Mouse (Mus musculus): Measurements from ENCODE around the gene Tbc1d4. TPM values are rescaled to one million over a fixed set of nuclear protein-coding genes. Genes with fewer than 3 reads are reported as not detected.
A peak's percentile ranks its signal among the peaks of the same experiment; 100 is the strongest.

The Tbc1d4 gene
- polyA plus RNA-seq, 1 experiment from 2014 or later, result 6.4 TPM

- Histone ChIP-seq H3K9me3 (ENCODE audit: control insufficient read depth, low read length) (no peaks in the 10 kb centered on the region), H3K4me3 (ENCODE audit: low read depth, low read length) (no peak overlapping the region), H3K27ac (ENCODE audit: low read depth, low read length) (no peak overlapping the region), H3K9ac (ENCODE audit: low read length) (no peak overlapping the region), H3K4me1 (ENCODE audit: control insufficient read depth, insufficient read depth, low read length) (peaks cover 4% of the 10 kb centered on the region; the same call in 1 of the 2 replicates), H3K4me2 (ENCODE audit: low read depth) (no peak overlapping the region), H3K27me3 (ENCODE audit: control insufficient read depth, insufficient read depth, low read length) (no peaks in the 10 kb centered on the region), H3K36me3 (ENCODE audit: control insufficient read depth, insufficient read depth, low read length) (peaks cover 3% of the 10 kb centered on the region; the same call in 1 of the 2 replicates)
- no peak for ATAC-seq (ENCODE audit: insufficient read depth, low FRiP score, low TSS enrichment)
- no peak for DNase-seq (ENCODE audit: low spot score)
- WGBS, result 89% methylated on average over 6 of the region's 6 CpGs
Measured at GRCm38 (mm10) chr14:101637381-101637780, 28.4 kb upstream of the Tbc1d4 start.

- H3K4me3 ChIP-seq (ENCODE audit: low read depth, low read length), result no peak overlapping the region
- ATAC-seq (ENCODE audit: insufficient read depth, low FRiP score, low TSS enrichment), result no peak
- no peaks in the 10 kb centered on the region for H3K9me3 ChIP-seq (ENCODE audit: control insufficient read depth, low read length)
- no peak overlapping the region for H3K4me2 ChIP-seq (ENCODE audit: low read depth)
- DNase-seq (ENCODE audit: low spot score), result no peak
- peaks cover 4% of the 10 kb centered on the region; the same call in 1 of the 2 replicates for H3K4me1 ChIP-seq (ENCODE audit: control insufficient read depth, insufficient read depth, low read length)
- H3K27ac ChIP-seq (ENCODE audit: low read depth, low read length), result no peak overlapping the region
- no peak overlapping the region for H3K9ac ChIP-seq (ENCODE audit: low read length)
- no peaks in the 10 kb centered on the region for H3K27me3 ChIP-seq (ENCODE audit: control insufficient read depth, insufficient read depth, low read length)
- 96% methylated on average over 1 of the region's 1 CpGs for WGBS
- H3K36me3 ChIP-seq (ENCODE audit: control insufficient read depth, insufficient read depth, low read length), result peaks cover 3% of the 10 kb centered on the region; the same call in 1 of the 2 replicates
Measured at GRCm38 (mm10) chr14:101635765-101636164, 26.8 kb upstream of the Tbc1d4 start.

GRCm38 (mm10) chr14:101630548-101630947 is 21.6 kb upstream of the Tbc1d4 start:
- H3K27me3 ChIP-seq (ENCODE audit: control insufficient read depth, insufficient read depth, low read length), result no peaks in the 10 kb centered on the region
- no peaks in the 10 kb centered on the region for H3K9me3 ChIP-seq (ENCODE audit: control insufficient read depth, low read length)
- no peaks in the 10 kb centered on the region for H3K4me1 ChIP-seq (ENCODE audit: control insufficient read depth, insufficient read depth, low read length)
- WGBS, result 92% methylated on average over 2 of the region's 2 CpGs
- H3K9ac ChIP-seq (ENCODE audit: low read length), result no peak overlapping the region
- no peak overlapping the region for H3K4me2 ChIP-seq (ENCODE audit: low read depth)
- no peak overlapping the region for H3K4me3 ChIP-seq (ENCODE audit: low read depth, low read length)
- H3K36me3 ChIP-seq (ENCODE audit: control insufficient read depth, insufficient read depth, low read length), result peaks cover 3% of the 10 kb centered on the region; the same call in 1 of the 2 replicates
- ATAC-seq (ENCODE audit: insufficient read depth, low FRiP score, low TSS enrichment) (no peak), DNase-seq (ENCODE audit: low spot score) (no peak)
- H3K27ac ChIP-seq (ENCODE audit: low read depth, low read length), result no peak overlapping the region

DNA sequence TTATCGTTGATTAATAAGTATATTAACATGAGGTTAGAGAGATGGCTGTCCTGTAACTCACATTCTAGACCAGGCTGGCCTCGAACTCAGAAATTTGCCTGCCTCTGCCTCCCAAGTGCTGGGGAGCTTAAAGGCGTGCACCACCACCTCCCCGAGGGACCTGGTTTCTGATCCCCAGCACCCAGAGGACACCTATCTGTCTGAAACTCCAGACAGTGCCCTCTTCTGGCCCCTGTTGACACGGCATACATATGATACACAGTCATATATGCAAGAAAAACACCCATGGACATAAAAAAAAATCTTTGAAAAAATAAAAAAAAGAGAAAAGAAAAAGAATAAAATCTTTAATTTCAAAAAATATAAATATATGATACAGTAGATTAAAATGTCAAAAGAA is 8.7 kb upstream of the Tbc1d4 start:
- DNase-seq (ENCODE audit: low spot score) (no peak), ATAC-seq (ENCODE audit: insufficient read depth, low FRiP score, low TSS enrichment) (no peak)
- H3K9me3 ChIP-seq (ENCODE audit: control insufficient read depth, low read length), result no peaks in the 10 kb centered on the region
- 91% methylated on average over 5 of the region's 5 CpGs for WGBS
- H3K4me1 ChIP-seq (ENCODE audit: control insufficient read depth, insufficient read depth, low read length), result no peaks in the 10 kb centered on the region
- no peak overlapping the region for H3K9ac ChIP-seq (ENCODE audit: low read length)
- no peak overlapping the region for H3K27ac ChIP-seq (ENCODE audit: low read depth, low read length)
- H3K36me3 ChIP-seq (ENCODE audit: control insufficient read depth, insufficient read depth, low read length), result no peaks in the 10 kb centered on the region
- H3K4me3 ChIP-seq (ENCODE audit: low read depth, low read length), result no peak overlapping the region
- no peaks in the 10 kb centered on the region for H3K27me3 ChIP-seq (ENCODE audit: control insufficient read depth, insufficient read depth, low read length)
- H3K4me2 ChIP-seq (ENCODE audit: low read depth), result no peak overlapping the region

GRCm38 (mm10) chr14:101616178-101616577 is 7.2 kb upstream of the Tbc1d4 start:
- DNase-seq (ENCODE audit: low spot score) (no peak), ATAC-seq (ENCODE audit: insufficient read depth, low FRiP score, low TSS enrichment) (no peak)
- Histone ChIP-seq H3K36me3 (ENCODE audit: control insufficient read depth, insufficient read depth, low read length) (no peaks in the 10 kb centered on the region), H3K4me2 (ENCODE audit: low read depth) (no peak overlapping the region), H3K9ac (ENCODE audit: low read length) (no peak overlapping the region), H3K9me3 (ENCODE audit: control insufficient read depth, low read length) (no peaks in the 10 kb centered on the region), H3K27me3 (ENCODE audit: control insufficient read depth, insufficient read depth, low read length) (no peaks in the 10 kb centered on the region), H3K4me3 (ENCODE audit: low read depth, low read length) (no peak overlapping the region), H3K4me1 (ENCODE audit: control insufficient read depth, insufficient read depth, low read length) (no peaks in the 10 kb centered on the region), H3K27ac (ENCODE audit: low read depth, low read length) (no peak overlapping the region)
- 80% methylated on average over 9 of the region's 9 CpGs for WGBS

- Histone ChIP-seq H3K4me3 (ENCODE audit: low read depth, low read length) (no peak overlapping the region), H3K4me2 (ENCODE audit: low read depth) (no peak overlapping the region), H3K27me3 (ENCODE audit: control insufficient read depth, insufficient read depth, low read length) (no peaks in the 10 kb centered on the region), H3K27ac (ENCODE audit: low read depth, low read length) (no peak overlapping the region), H3K9me3 (ENCODE audit: control insufficient read depth, low read length) (no peaks in the 10 kb centered on the region), H3K9ac (ENCODE audit: low read length) (no peak overlapping the region), H3K36me3 (ENCODE audit: control insufficient read depth, insufficient read depth, low read length) (no peaks in the 10 kb centered on the region), H3K4me1 (ENCODE audit: control insufficient read depth, insufficient read depth, low read length) (no peaks in the 10 kb centered on the region)
- ATAC-seq (ENCODE audit: insufficient read depth, low FRiP score, low TSS enrichment), result no peak
- DNase-seq (ENCODE audit: low spot score), result no peak
- 86% methylated on average over 1 of the region's 1 CpGs for WGBS
Measured at GRCm38 (mm10) chr14:101613206-101613605, 4.2 kb upstream of the Tbc1d4 start.

DNA sequence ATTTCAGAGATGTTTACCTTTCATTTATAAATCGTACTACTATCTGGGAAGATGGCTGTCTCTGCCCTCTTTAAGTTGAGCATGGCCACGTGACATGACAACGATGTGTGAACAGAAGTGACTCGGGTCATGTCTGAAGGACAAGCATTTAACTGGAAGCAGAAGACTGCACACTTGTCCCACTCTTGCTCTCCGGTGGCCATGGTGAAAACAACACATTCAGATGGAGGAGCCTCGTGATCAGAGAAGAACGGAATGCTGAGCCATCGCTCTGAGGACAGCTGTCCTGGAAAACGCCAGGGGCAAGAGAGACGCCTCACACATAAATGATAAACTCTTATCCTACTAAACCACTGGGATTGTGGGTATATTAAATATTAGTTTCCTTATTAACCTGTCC is 1.7 kb upstream of the Tbc1d4 start:
- H3K4me2 ChIP-seq (ENCODE audit: low read depth), result no peak overlapping the region
- 80% methylated on average over 10 of the region's 10 CpGs for WGBS
- H3K4me3 ChIP-seq (ENCODE audit: low read depth, low read length), result no peak overlapping the region
- no peaks in the 10 kb centered on the region for H3K36me3 ChIP-seq (ENCODE audit: control insufficient read depth, insufficient read depth, low read length)
- no peak overlapping the region for H3K27ac ChIP-seq (ENCODE audit: low read depth, low read length)
- H3K9me3 ChIP-seq (ENCODE audit: control insufficient read depth, low read length), result no peaks in the 10 kb centered on the region
- no peaks in the 10 kb centered on the region for H3K4me1 ChIP-seq (ENCODE audit: control insufficient read depth, insufficient read depth, low read length)
- ATAC-seq (ENCODE audit: insufficient read depth, low FRiP score, low TSS enrichment) (no peak), DNase-seq (ENCODE audit: low spot score) (no peak)
- no peak overlapping the region for H3K9ac ChIP-seq (ENCODE audit: low read length)
- peaks cover 3% of the 10 kb centered on the region; the same call in 1 of the 2 replicates for H3K27me3 ChIP-seq (ENCODE audit: control insufficient read depth, insufficient read depth, low read length)

DNA sequence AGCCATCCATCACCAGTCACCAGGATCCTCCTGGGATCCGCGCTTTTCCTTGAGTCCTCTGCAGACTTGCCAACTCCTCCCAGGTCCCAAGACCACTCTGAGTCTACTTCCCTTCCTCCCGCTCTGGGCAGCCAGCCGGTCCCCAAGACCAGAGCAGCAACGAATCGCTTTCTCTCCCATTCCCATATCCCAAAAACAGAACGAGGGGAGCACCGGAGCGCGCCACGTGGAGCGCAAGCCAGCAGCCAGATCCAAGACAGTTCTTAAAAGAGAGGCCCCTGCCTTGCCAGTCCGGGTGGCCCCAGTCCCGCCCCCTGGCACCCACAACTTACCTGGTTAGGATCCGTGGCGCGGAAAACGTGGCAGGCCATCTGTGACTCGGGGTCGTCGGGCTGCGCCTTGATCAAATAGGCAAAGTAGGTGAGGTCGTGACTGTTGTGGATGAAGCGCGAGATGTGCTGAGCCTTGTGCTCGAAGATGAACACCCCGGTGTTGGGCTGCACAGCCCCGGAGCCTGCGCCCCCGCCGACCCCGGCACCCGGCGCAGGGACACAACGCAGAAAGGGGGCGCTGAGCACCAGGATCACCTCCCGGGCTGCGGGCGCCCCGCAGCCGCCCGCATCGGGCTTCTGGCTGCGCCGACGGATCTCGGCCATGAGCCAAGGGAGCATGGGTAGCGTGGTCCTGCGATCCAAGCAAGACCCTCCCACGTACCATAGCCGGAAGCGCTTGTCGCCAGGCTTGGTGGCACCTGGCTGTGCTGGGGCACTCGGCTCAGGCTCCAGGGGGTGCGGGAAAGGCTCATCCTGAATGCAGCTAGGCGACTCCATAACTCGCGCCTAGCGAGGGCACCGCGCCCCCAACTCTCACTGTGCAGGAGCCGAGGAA is 1.1 kb downstream of the Tbc1d4 start:
- H3K9me3 ChIP-seq (ENCODE audit: control insufficient read depth, low read length), result no peaks in the 10 kb centered on the region
- DNase-seq (ENCODE audit: low spot score) (peak; percentile 60), ATAC-seq (ENCODE audit: insufficient read depth, low FRiP score, low TSS enrichment) (peak; percentile 64)
- WGBS, result 0% methylated on average over 61 of the region's 62 CpGs
- peak overlapping the region; percentile 32 for H3K9ac ChIP-seq (ENCODE audit: low read length)
- no peaks in the 10 kb centered on the region for H3K4me1 ChIP-seq (ENCODE audit: control insufficient read depth, insufficient read depth, low read length)
- H3K27ac ChIP-seq (ENCODE audit: low read depth, low read length), result no peak overlapping the region
- peaks cover 3% of the 10 kb centered on the region; the same call in 1 of the 2 replicates for H3K27me3 ChIP-seq (ENCODE audit: control insufficient read depth, insufficient read depth, low read length)
- H3K4me3 ChIP-seq (ENCODE audit: low read depth, low read length), result peak overlapping the region; percentile 48
- peak overlapping the region; percentile 95 for H3K4me2 ChIP-seq (ENCODE audit: low read depth)
- H3K36me3 ChIP-seq (ENCODE audit: control insufficient read depth, insufficient read depth, low read length), result no peaks in the 10 kb centered on the region

DNA sequence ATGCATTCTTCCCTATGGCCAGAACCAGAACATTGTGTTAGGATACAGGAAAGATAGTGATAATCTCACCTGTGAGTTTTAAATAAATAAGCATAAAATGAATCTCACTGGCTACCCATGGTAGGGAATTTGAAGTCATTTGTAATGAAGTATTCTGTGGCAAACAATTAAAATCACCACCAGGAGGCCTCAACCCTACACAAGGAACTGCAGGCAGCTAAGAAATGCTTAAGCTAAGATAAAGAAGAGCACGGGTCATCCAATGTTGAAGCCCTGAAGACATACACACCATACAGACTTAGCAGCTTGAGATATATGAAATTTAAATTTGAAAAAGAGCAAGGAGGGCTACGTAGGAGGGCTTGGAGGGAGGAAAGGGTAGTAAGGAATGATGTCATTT is 3.1 kb downstream of the Tbc1d4 start:
- ATAC-seq (ENCODE audit: insufficient read depth, low FRiP score, low TSS enrichment) (no peak), DNase-seq (ENCODE audit: low spot score) (no peak)
- 82% methylated on average over 2 of the region's 2 CpGs for WGBS
- Histone ChIP-seq H3K9ac (ENCODE audit: low read length) (no peak overlapping the region), H3K9me3 (ENCODE audit: control insufficient read depth, low read length) (no peaks in the 10 kb centered on the region), H3K4me2 (ENCODE audit: low read depth) (no peak overlapping the region), H3K36me3 (ENCODE audit: control insufficient read depth, insufficient read depth, low read length) (no peaks in the 10 kb centered on the region), H3K27ac (ENCODE audit: low read depth, low read length) (no peak overlapping the region), H3K4me1 (ENCODE audit: control insufficient read depth, insufficient read depth, low read length) (no peaks in the 10 kb centered on the region), H3K27me3 (ENCODE audit: control insufficient read depth, insufficient read depth, low read length) (peaks cover 3% of the 10 kb centered on the region; the same call in 1 of the 2 replicates), H3K4me3 (ENCODE audit: low read depth, low read length) (no peak overlapping the region)

Data from neural tube, embryonic 11.5 days (tissue).